Mouse (Mus musculus) mouse embryonic stem cell (cell line): ENCODE results near the gene Cib3.

ENCODE experiments used
- in situ Hi-C, 2 experiments: fragments of 300-500 bp; cut with MboI; formaldehyde crosslinking; loops; 1 replicate in 1 of 2; 3 replicates in 1 of 2; pipeline ENCODE4 v1.14.3; 2019 to 2020; ENCODE audit warnings: low sequenced_read_pairs in 2 of 2, low pct_unique_long_range_greater_than_20kb in 1 of 2, mixed read lengths in 1 of 2; ENCODE audit not compliant: unreplicated experiment in 1 of 2

Cib3 gene

DNA sequence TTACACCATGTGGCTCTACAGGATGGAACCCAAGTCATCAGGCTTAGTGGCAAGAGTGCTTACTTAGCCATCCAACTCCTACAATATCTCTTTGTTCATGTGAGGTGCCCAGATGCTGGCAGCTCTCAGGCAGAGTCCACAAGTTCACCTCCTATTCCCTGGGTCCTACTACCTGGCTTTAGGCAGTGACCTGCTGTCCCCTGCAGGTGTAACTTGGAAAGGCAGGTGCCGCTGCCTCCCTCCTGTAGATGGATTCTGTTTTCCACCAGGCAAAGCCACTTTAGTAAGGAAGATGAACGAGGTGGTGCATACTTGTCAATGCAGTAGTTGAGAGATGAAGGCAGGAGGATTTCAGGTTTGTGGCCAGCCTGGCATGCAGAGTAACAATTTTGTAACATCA lies 2.4 kb upstream of the Cib3 start:
- in situ Hi-C loops, result loop anchor here in 1 of 2 experiments (5.0 kb wide), 1 partner anchor 38 kb away; no protein-coding TSS in a partner anchor

DNA sequence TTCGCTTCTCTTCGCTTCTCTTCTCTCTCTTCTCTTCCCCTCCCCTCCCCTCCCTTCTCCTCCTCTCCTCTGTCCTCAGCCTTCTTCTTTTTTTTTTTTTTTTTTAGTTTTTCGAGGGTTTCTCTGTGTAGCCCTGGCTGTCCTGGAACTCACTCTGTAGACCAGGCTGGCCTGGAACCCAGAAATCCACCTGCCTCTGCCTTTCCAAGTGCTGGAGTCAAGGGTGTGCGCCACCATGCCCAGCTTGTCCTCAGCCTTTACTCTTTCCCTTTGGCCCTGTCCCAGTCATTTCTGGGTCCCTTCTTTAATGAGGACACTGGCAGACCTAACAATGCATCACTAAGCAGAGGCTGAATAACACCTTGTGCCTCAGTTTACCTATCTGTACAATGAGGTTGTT lies 899 bp upstream of the Cib3 start, which contains the start of gene Gm11034:
Gm11034 (minus strand) TSS at position 101 of the 400 bp plus-strand sequence.
- in situ Hi-C loops, result loop anchor here in 1 of 2 experiments (5.0 kb wide), 1 partner anchor 101 kb away; no protein-coding TSS in a partner anchor

GRCm38 (mm10) chr8:72211846-72212245 lies 791 bp downstream of the Cib3 start:
- in situ Hi-C loops, result loop anchor here in 1 of 2 experiments (5.0 kb wide), 1 partner anchor 100 kb away; no protein-coding TSS in a partner anchor

GRCm38 (mm10) chr8:72210710-72211109 lies 1.9 kb downstream of the Cib3 start:
- in situ Hi-C loops, result loop anchor here in 1 of 2 experiments (5.0 kb wide), 1 partner anchor 98 kb away; no protein-coding TSS in a partner anchor

DNA sequence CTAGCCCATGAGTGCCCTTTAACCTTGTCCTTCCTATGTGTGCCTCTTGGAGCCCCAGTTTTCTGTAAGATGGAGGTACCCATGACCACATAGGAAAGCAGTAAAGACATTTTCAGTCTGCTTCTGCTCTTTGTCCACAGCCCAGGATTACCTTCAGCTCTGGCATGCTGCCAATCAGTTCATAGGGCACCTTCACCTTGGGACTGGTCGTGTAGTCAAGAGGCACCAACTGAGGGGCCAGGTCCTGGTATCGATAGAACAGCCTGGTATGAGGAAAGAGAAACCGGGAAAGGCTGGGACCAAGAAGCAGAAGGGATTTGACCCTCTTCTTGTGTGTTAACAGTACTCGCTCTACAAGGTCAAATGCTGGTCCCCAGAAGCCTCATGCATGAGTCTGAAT lies 2.4 kb downstream of the Cib3 start:
- in situ Hi-C loops, result loop anchor here in 1 of 2 experiments (5.0 kb wide), 1 partner anchor 98 kb away; no protein-coding TSS in a partner anchor

- in situ Hi-C loops, result no loop called here
Observed at GRCm38 (mm10) chr8:72208582-72208981, 4.1 kb downstream of the Cib3 start.

DNA sequence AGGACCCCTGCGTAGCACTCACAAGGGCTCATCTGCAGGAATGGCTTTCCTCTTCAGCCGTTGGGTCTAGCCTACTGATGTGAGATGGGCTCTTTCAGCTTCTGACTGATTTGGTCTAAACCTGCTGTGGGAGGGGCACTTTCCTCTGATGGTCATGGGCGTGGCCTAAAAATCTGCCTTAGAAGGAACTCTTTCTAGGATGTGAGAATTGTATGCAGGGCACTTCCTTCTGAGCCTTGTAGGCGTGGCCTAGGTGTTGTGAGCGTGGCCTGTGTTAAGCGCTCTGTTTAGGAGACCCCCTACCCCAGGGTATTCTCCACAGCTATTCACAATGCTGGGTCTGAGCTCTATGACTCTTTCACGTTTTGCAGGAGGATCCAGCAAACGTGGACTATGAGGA lies 14.6 kb downstream of the Cib3 start:
- in situ Hi-C loops, result no loop called here

DNA sequence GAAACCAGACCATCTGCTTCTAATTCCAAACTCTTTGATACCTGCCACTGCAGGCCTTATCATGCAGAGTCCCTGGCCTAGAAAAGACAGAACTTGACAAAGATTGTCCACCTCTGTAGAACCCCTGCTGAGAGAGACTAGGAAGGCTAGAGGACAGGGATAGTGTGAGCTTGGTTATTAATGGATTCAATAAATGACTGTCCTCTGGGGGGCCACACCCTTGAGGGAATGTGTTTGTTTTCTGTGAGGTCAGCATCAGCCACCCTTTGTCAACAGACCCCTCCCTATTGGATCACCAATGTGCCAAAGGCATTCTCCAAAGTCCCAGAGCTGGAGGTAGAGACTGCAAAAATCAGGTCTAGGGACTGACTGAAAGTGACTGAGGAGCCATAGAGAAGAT lies 20.6 kb downstream of the Cib3 start:
- in situ Hi-C loops, result no loop called here

GRCm38 (mm10) chr8:72190215-72190539 lies 22.5 kb downstream of the Cib3 start:
- in situ Hi-C loops, result no loop called here

DNA sequence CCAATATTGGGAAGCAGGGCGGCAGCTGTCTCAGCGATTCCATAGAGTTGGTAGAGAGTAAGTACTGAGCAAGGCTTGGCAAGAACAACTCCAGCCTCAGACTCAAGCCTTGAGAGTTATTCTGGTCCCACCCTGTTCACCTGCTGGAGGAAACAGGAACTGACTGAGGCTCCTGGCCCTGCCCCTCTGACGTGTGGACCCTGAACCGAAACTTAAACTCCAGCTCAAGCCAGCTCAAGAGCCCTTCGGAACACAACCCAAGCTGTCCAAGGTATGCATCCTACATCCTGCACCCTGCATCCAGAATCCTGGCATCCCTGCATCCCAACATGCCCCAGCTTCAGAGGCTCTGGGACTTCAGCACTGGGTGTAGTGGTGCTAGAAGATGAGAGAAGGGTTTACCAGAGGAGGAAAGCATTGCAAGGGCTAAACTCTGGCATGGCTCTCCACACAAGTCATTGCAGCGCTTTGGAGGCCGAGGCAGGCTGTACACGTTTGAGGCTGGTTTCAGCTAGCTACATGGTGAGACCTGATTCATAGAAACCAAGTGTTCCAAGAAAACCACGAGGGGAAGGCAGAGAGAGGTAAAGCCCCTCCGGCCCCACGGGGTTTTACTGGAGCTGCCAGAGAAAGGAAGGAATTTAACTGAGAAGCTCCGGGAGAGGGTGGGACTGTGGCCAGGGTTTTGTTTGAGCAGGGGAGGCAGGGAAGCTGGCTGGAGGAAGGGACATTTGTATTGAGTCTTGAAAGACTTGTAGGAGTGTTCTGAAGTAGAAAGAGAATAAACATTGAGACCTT lies 23.0 kb downstream of the Cib3 start, which contains the start of gene Hsh2d:
Hsh2d (plus strand) TSS at position 222 of the 798 bp plus-strand sequence.
- in situ Hi-C loops, result no loop called here

DNA sequence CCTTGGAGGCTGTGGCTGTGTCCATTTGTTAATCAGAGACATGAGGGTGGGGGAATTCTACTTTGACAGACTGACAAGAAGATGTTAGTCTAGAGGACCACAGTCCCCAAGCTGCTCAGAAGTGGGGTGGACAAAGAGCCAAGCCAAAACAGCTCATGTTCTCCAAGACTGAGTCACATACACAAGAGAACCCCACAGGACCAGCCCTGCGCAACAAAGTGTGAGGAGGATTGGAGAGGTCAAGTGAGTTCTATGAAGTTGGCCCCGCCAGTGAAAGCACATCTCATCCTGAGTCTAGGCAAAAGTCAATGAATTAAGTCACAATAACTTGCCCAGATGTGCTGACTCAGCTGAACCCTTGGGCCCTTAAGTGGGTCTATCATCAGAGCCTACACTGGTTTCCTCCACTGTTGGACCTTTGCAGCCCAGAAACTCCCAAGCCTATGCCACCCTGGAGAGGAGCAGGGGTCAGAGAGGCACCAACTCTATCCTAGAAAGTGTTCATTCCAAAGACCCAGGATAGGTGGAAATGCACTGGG lies 24.8 kb downstream of the Cib3 start:
- in situ Hi-C loops, result no loop called here

DNA sequence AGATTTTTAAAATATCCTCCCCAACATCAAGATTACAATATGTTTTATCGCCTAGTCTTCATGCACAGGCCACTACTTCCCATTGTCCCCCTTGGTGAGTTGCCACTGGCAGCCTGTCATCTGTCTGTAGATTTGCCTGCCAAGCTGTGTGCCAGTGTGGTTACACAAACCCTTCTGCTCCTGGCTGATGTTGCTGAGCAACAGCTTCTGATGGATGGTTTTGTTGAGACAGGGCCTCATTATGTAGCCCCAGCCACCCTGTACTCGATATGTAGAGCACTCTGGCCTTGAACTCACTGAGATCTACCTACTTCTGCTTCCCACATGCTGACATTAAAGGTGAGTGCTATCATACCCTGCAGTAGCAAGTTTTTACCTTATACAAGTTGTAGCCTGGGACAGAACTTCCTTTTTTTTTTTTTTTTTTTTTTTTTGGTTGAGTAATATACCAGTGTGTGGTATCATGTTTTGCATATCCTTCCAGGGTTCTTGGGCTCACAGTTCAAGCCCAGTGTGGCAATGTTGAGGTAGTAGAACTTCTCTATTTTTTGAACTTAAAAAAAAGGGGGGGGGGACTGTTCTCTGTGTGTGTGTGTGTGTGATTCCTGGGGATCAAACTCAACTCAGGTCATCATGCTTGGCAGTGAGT lies 29.0 kb downstream of the Cib3 start:
- in situ Hi-C loops, result no loop called here

GRCm38 (mm10) chr8:72177346-72177925 lies 35.2 kb downstream of the Cib3 start:
- in situ Hi-C loops, result loop anchor here in 1 of 2 experiments (5.0 to 10.0 kb wide), 2 partner anchors 40 to 77 kb away; partner anchors contain the start of gene Fam32a

DNA sequence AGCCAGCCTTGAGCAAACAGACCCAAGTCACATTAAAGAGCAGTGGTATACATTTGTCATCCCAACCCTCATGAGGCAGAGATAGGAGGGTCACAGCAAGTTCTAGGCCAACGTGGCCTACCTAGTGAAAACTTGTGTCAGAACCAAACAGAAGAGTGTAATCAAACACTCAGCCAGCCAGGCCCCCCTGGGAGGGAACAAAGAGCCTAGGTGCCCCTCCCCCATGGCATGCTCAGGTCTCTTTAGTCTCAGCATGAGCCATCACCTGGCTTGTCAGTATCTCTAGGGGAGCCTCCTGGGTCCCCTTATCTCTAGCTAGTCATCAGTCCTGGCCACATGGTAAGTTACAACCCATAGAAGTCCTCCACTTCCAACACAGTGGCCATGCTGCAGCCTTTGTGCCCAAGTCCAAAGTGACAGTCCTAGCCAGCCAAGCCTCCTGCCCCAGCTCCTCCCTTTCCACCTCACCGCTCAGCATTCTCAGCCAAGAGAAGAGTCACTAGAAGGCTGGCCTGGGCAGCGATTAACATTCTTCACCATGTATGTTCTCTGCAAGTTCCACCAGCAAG lies 42.9 kb downstream of the Cib3 start:
- in situ Hi-C loops, result loop anchor here in 1 of 2 experiments (10.0 kb wide), 1 partner anchor 85 kb away; no protein-coding TSS in a partner anchor

- in situ Hi-C loops, result no loop called here
Observed at GRCm38 (mm10) chr8:72169098-72169668, 43.5 kb downstream of the Cib3 start.

GRCm38 (mm10) chr8:72162821-72163220 lies 49.8 kb downstream of the Cib3 start:
- in situ Hi-C loops, result no loop called here

GRCm38 (mm10) chr8:72160707-72161697 lies 51.6 kb downstream of the Cib3 start, which contains the start of gene Rab8a:
TSS of gene Rab8a (plus strand) at chr8:72161200.
- in situ Hi-C loops, result no loop called here
